ENCODE assay signal across 10 mouse cellular contexts in genomic region chr16:52071766-52072209, GRCm38 (mm10). TPM values are rescaled to one million over a fixed set of nuclear protein-coding genes. Genes with fewer than 3 reads are reported as not detected.
DNase-seq lines count a peak whose midpoint lies in the region; ATAC-seq and TF ChIP-seq lines count a peak whose summit lies in the region.
"Had no signal": no experiment of that assay in that cellular context is flagged by ENCODE, and none has a peak within 500 bp of the region (broad histone marks: within the 10 kb centered on the region; RNA-seq: fewer than 3 reads in every experiment).

No protein-coding gene starts in this region.

- no peaks in the 10 kb centered on the region for H3K36me3 ChIP-seq in embryonic facial prominence, embryonic 14.5 days (ENCODE audit: control insufficient read depth, insufficient read depth, low read length)
- peaks cover 24% of the 10 kb centered on the region for H3K36me3 ChIP-seq in embryonic facial prominence, embryonic 10.5 days (replicated peaks)
- H3K36me3 ChIP-seq in midbrain, embryonic 11.5 days (ENCODE audit: control insufficient read depth, insufficient read depth, low read length): no peaks in the 10 kb centered on the region
- H3K36me3 ChIP-seq in midbrain, embryonic 10.5 days: peaks cover 10% of the 10 kb centered on the region
- H3K36me3 ChIP-seq in limb, embryonic 14.5 days (ENCODE audit: control insufficient read depth, insufficient read depth, low read length): no peaks in the 10 kb centered on the region; the same call in 1 of the 2 replicates
- no peaks in the 10 kb centered on the region for H3K36me3 ChIP-seq in stomach, embryonic 16.5 days (ENCODE audit: control insufficient read depth, insufficient read depth, low read length)
- no peaks in the 10 kb centered on the region for H3K36me3 ChIP-seq in forebrain, embryonic 16.5 days (ENCODE audit: control insufficient read depth, insufficient read depth)
- H3K36me3 ChIP-seq: intestine, embryonic 15.5 days had no signal

- DNase-seq in embryonic facial prominence, embryonic 14.5 days (ENCODE audit: low spot score): peak; percentile 66
- DNase-seq in embryonic facial prominence, embryonic 10.5 days (ENCODE audit: low spot score): no peak
- no peak for DNase-seq in midbrain, embryonic 11.5 days (ENCODE audit: low spot score, missing footprints)
- no peak for DNase-seq in midbrain, embryonic 10.5 days (ENCODE audit: low spot score)
- peak; percentile 50 for DNase-seq in limb, embryonic 14.5 days (ENCODE audit: low spot score)
- no peak for DNase-seq in retina, embryonic 14.5 days (ENCODE audit: low spot score)
- DNase-seq: adrenal gland, postnatal 14 days had no signal

- no peak overlapping the region for H3K4me2 ChIP-seq in embryonic facial prominence, embryonic 14.5 days (ENCODE audit: low read depth, low read length)
- H3K4me2 ChIP-seq in midbrain, embryonic 11.5 days: no peak overlapping the region
- H3K4me2 ChIP-seq in limb, embryonic 14.5 days (replicated peaks; ENCODE audit: low read depth, low read length, severe bottlenecking): no peak overlapping the region
- no peak overlapping the region for H3K4me2 ChIP-seq in stomach, embryonic 16.5 days (ENCODE audit: low read depth, low read length)
- no peak overlapping the region for H3K4me2 ChIP-seq in forebrain, embryonic 16.5 days (ENCODE audit: low read length)
- H3K4me2 ChIP-seq: intestine, embryonic 15.5 days had no signal

- TF ChIP-seq POLR2A in limb, embryonic 14.5 days (IDR thresholded peaks at IDR 0.05; ENCODE audit: borderline replicate concordance, extremely low read depth, insufficient read depth, insufficient read length): no peak

- H3K4me1 ChIP-seq in embryonic facial prominence, embryonic 14.5 days (ENCODE audit: control insufficient read depth, insufficient read depth, low read length): peaks cover 5% of the 10 kb centered on the region; the same call in 1 of the 2 replicates
- H3K4me1 ChIP-seq in embryonic facial prominence, embryonic 10.5 days: peaks cover 14% of the 10 kb centered on the region
- peaks cover 8% of the 10 kb centered on the region for H3K4me1 ChIP-seq in midbrain, embryonic 11.5 days (ENCODE audit: control insufficient read depth, insufficient read depth, low read length)
- H3K4me1 ChIP-seq in midbrain, embryonic 10.5 days: peaks cover 25% of the 10 kb centered on the region
- peaks cover 12% of the 10 kb centered on the region for H3K4me1 ChIP-seq in limb, embryonic 14.5 days (ENCODE audit: control insufficient read depth, insufficient read depth, low read length)
- H3K4me1 ChIP-seq in stomach, embryonic 16.5 days (ENCODE audit: control insufficient read depth, insufficient read depth, low read length): peaks cover 7% of the 10 kb centered on the region; the same call in 1 of the 2 replicates
- H3K4me1 ChIP-seq in forebrain, embryonic 16.5 days (replicated peaks; ENCODE audit: control insufficient read depth, insufficient read depth, low read length): peaks cover 4% of the 10 kb centered on the region

- H3K4me3 ChIP-seq in embryonic facial prominence, embryonic 14.5 days (ENCODE audit: low read depth, low read length): no peak overlapping the region
- no peak overlapping the region for H3K4me3 ChIP-seq in embryonic facial prominence, embryonic 10.5 days
- H3K4me3 ChIP-seq in midbrain, embryonic 11.5 days (ENCODE audit: low read depth, low read length): no peak overlapping the region
- H3K4me3 ChIP-seq in midbrain, embryonic 10.5 days: no peak overlapping the region
- H3K4me3 ChIP-seq in limb, embryonic 14.5 days (replicated peaks; ENCODE audit: low read length): no peak overlapping the region
- H3K4me3 ChIP-seq in stomach, embryonic 16.5 days (replicated peaks; ENCODE audit: low read length): no peak overlapping the region
- H3K4me3 ChIP-seq in forebrain, embryonic 16.5 days (replicated peaks; ENCODE audit: low read length): no peak overlapping the region
- H3K4me3 ChIP-seq: intestine, embryonic 15.5 days had no signal

- H3K27me3 ChIP-seq in embryonic facial prominence, embryonic 14.5 days (replicated peaks; ENCODE audit: control insufficient read depth, insufficient read depth, low read length): no peaks in the 10 kb centered on the region
- no peaks in the 10 kb centered on the region for H3K27me3 ChIP-seq in embryonic facial prominence, embryonic 10.5 days (replicated peaks; ENCODE audit: low read depth, poor library complexity, severe bottlenecking)
- H3K27me3 ChIP-seq in midbrain, embryonic 11.5 days (ENCODE audit: control insufficient read depth, insufficient read depth, low read length): no peaks in the 10 kb centered on the region
- no peaks in the 10 kb centered on the region for H3K27me3 ChIP-seq in midbrain, embryonic 10.5 days (ENCODE audit: low read depth, poor library complexity, severe bottlenecking)
- no peaks in the 10 kb centered on the region for H3K27me3 ChIP-seq in limb, embryonic 14.5 days (ENCODE audit: control insufficient read depth, insufficient read depth, low read length)
- no peaks in the 10 kb centered on the region for H3K27me3 ChIP-seq in stomach, embryonic 16.5 days (ENCODE audit: control insufficient read depth, insufficient read depth, low read length)
- H3K27me3 ChIP-seq in forebrain, embryonic 16.5 days (replicated peaks; ENCODE audit: control insufficient read depth, insufficient read depth, low read length): no peaks in the 10 kb centered on the region
- H3K27me3 ChIP-seq: intestine, embryonic 15.5 days had no signal

- H3K9ac ChIP-seq in embryonic facial prominence, embryonic 14.5 days (ENCODE audit: low read depth, low read length): no peak overlapping the region
- H3K9ac ChIP-seq in midbrain, embryonic 11.5 days (ENCODE audit: low read length): no peak overlapping the region
- H3K9ac ChIP-seq in limb, embryonic 14.5 days (ENCODE audit: low read depth, low read length, severe bottlenecking): no peak overlapping the region
- no peak overlapping the region for H3K9ac ChIP-seq in stomach, embryonic 16.5 days (ENCODE audit: low read length)
- no peak overlapping the region for H3K9ac ChIP-seq in forebrain, embryonic 16.5 days (replicated peaks; ENCODE audit: low read depth, low read length)
- H3K9ac ChIP-seq: intestine, embryonic 15.5 days had no signal

- WGBS in embryonic facial prominence, embryonic 14.5 days: 62% methylated on average over 6 of the region's 6 CpGs
- 79% methylated on average over 6 of the region's 6 CpGs for WGBS in embryonic facial prominence, embryonic 10.5 days
- WGBS in midbrain, embryonic 11.5 days: 73% methylated on average over 6 of the region's 6 CpGs
- 75% methylated on average over 6 of the region's 6 CpGs for WGBS in midbrain, embryonic 10.5 days
- WGBS in limb, embryonic 14.5 days: 89% methylated on average over 6 of the region's 6 CpGs
- 41% methylated on average over 6 of the region's 6 CpGs for WGBS in stomach, embryonic 16.5 days
- 84% methylated on average over 6 of the region's 6 CpGs for WGBS in forebrain, embryonic 16.5 days

- peak; percentile 45; the same call in 1 of the 2 replicates for ATAC-seq in embryonic facial prominence, embryonic 14.5 days (ENCODE audit: low read depth)
- peak; percentile 45; the same call in 1 of the 2 replicates for ATAC-seq in midbrain, embryonic 11.5 days (ENCODE audit: low FRiP score)
- ATAC-seq in limb, embryonic 14.5 days (ENCODE audit: low FRiP score, low read depth): peak; percentile 20; the same call in 1 of the 2 replicates
- 0 out of 2 replicates have a peak, but pooled peaks have one; percentile 29 for ATAC-seq in stomach, embryonic 16.5 days (ENCODE audit: insufficient read depth, low FRiP score)
- ATAC-seq in forebrain, embryonic 16.5 days: no peak
- ATAC-seq: intestine, embryonic 15.5 days had no signal

- no peak overlapping the region for H3K27ac ChIP-seq in embryonic facial prominence, embryonic 14.5 days (replicated peaks; ENCODE audit: low read depth, low read length)
- H3K27ac ChIP-seq in embryonic facial prominence, embryonic 10.5 days (replicated peaks): no peak overlapping the region
- no peak overlapping the region for H3K27ac ChIP-seq in midbrain, embryonic 11.5 days (ENCODE audit: low read depth, low read length)
- no peak overlapping the region for H3K27ac ChIP-seq in midbrain, embryonic 10.5 days (replicated peaks)
- H3K27ac ChIP-seq in limb, embryonic 14.5 days (replicated peaks; ENCODE audit: low read depth, low read length): no peak overlapping the region
- no peak overlapping the region for H3K27ac ChIP-seq in stomach, embryonic 16.5 days (ENCODE audit: low read length)
- H3K27ac ChIP-seq in forebrain, embryonic 16.5 days (ENCODE audit: low read length): no peak overlapping the region
- H3K27ac ChIP-seq: intestine, embryonic 15.5 days had no signal

- H3K9me3 ChIP-seq in embryonic facial prominence, embryonic 14.5 days (ENCODE audit: control insufficient read depth, low read length): no peaks in the 10 kb centered on the region
- no peaks in the 10 kb centered on the region for H3K9me3 ChIP-seq in embryonic facial prominence, embryonic 10.5 days
- no peaks in the 10 kb centered on the region for H3K9me3 ChIP-seq in midbrain, embryonic 11.5 days (ENCODE audit: control insufficient read depth, low read length)
- H3K9me3 ChIP-seq in midbrain, embryonic 10.5 days (replicated peaks): no peaks in the 10 kb centered on the region
- no peaks in the 10 kb centered on the region for H3K9me3 ChIP-seq in limb, embryonic 14.5 days (ENCODE audit: control insufficient read depth, low read length)
- H3K9me3 ChIP-seq in stomach, embryonic 16.5 days (replicated peaks; ENCODE audit: control insufficient read depth, low read length): no peaks in the 10 kb centered on the region
- H3K9me3 ChIP-seq in forebrain, embryonic 16.5 days (ENCODE audit: control insufficient read depth, low read length): no peaks in the 10 kb centered on the region
- H3K9me3 ChIP-seq: intestine, embryonic 15.5 days had no signal

RNA-seq across cellular contexts. Expression of gene Cblb, which starts 40.8 kb away (rescaled TPM):
- polyA plus RNA-seq in embryonic facial prominence, embryonic 14.5 days (2014; fragmentation: Nextera tagmentation; extraction: Ambion mirVana): 18.6 and 18.8 TPM in 2 replicates
- 28.9 and 33.9 TPM in 2 replicates for polyA plus RNA-seq in embryonic facial prominence, embryonic 10.5 days (2016; fragmentation: Nextera tagmentation; extraction: Ambion mirVana)
- 38.6 and 46.5 TPM in 2 replicates for polyA plus RNA-seq in midbrain, embryonic 11.5 days (2014; fragmentation: Nextera tagmentation; extraction: Ambion mirVana)
- polyA plus RNA-seq in midbrain, embryonic 10.5 days (2016; fragmentation: Nextera tagmentation; extraction: Ambion mirVana): 28.3 and 33.5 TPM in 2 replicates
- polyA plus RNA-seq in limb, embryonic 14.5 days (2012; rRNA removed): 23.7 and 28.4 TPM in 2 replicates
- 16.9 and 17.5 TPM in 2 replicates for polyA plus RNA-seq in limb, embryonic 14.5 days (2014; fragmentation: Nextera tagmentation; extraction: Ambion mirVana)
- polyA plus RNA-seq in stomach, embryonic 16.5 days (2015; fragmentation: Nextera tagmentation; extraction: Ambion mirVana): 11.7 and 12.6 TPM in 2 replicates
- 20.8 and 21.3 TPM in 2 replicates for polyA plus RNA-seq in forebrain, embryonic 16.5 days (2015; fragmentation: Nextera tagmentation; extraction: Ambion mirVana)

Comparison
In these comparisons a context has a peak if more than half of its experiments do, and no peak if none do; other contexts are left out.
1. DNase-seq: peak in embryonic facial prominence, embryonic 14.5 days (single experiment) and limb, embryonic 14.5 days (single experiment); none in embryonic facial prominence, embryonic 10.5 days (single experiment), midbrain, embryonic 11.5 days (single experiment), midbrain, embryonic 10.5 days (single experiment) and retina, embryonic 14.5 days (single experiment).